Mouse (Mus musculus) ES-E14 (cell line): Measurements from ENCODE around the gene Erp27.

Source experiments
- CHD2 ChIP-seq: IDR thresholded peaks from 2 replicates; pipeline ENCODE4 v1.6.1; 2014; ENCODE audit warnings: mild to moderate bottlenecking, low read depth, low read length, inconsistent platforms
- HCFC1 ChIP-seq: IDR thresholded peaks from 2 replicates; pipeline ENCODE4 v1.6.1; 2012; ENCODE audit warnings: low read length, inconsistent platforms, borderline replicate concordance; ENCODE audit not compliant: insufficient read depth
- MAFK ChIP-seq: IDR thresholded peaks from 2 replicates; pipeline ENCODE4 v1.6.1; 2014; ENCODE audit warnings: mild to moderate bottlenecking, low read depth, low read length, inconsistent platforms; ENCODE audit not compliant: insufficient read depth
- ZC3H11A ChIP-seq: IDR thresholded peaks from 2 replicates; pipeline ENCODE4 v1.6.1; 2012; ENCODE audit warnings: low read depth, mild to moderate bottlenecking, inconsistent platforms, low read length, borderline replicate concordance
- ZNF384 ChIP-seq: IDR thresholded peaks from 2 replicates; pipeline ENCODE4 v1.6.1; 2012; ENCODE audit warnings: low read depth, low read length, inconsistent platforms

DNA sequence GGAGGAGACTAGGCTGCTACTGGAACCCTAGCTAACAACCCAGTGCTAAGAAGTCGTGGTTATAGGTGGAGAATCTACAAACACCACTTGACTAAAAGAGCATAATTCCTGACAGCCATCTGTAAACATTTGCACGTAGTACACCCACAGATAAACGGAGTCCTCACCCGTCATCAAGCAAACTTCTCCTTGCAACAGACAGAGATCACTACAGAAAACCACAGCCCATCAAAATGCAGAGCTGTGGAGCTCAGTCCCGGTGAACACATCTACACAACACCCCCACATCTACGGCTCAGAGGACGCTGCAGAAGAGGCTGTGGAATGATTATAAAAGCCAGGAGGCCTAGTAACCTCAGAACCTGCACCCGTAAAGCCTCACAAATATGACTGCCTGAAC is 22.5 kb upstream of the Erp27 start:
- TF ChIP-seq ZC3H11A (no peak), MAFK (no peak), CHD2 (no peak), ZNF384 (no peak), HCFC1 (no peak)
